Mouse (Mus musculus) ES-E14 (cell line): Measurements from ENCODE around the gene Naglu.

ENCODE experiments used
- CHD2 ChIP-seq: IDR thresholded peaks from 2 replicates; pipeline ENCODE4 v1.6.1; 2014; ENCODE audit warnings: mild to moderate bottlenecking, low read depth, low read length, inconsistent platforms
- ZC3H11A ChIP-seq: IDR thresholded peaks from 2 replicates; pipeline ENCODE4 v1.6.1; 2012; ENCODE audit warnings: low read depth, mild to moderate bottlenecking, inconsistent platforms, low read length, borderline replicate concordance

DNA sequence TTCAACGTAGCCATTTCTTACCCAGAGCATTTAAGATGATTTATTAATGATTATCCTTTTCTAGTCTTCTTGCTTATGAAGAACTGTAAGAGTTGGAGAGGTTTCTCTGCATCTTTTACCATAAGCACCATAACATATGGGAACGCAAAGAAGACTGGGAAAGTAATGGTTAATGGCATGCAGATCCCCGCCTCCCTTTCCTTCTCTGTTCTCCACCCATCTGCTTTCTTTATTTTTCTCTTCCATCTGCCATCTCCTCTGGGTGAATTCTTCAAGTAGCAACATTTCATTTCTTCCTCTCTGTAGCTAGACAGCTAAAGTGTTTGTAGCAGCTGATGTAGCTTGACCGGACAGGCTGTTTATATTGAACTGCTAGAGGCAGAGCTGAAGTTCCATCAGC is 45.8 kb upstream of the Naglu start:
- no peak for TF ChIP-seq ZC3H11A
- no peak for TF ChIP-seq CHD2
